Mouse (Mus musculus) c-Kit-negative CD71-positive TER-119-positive erythroid progenitor cells, embryonic 14.5 days (primary cell): ENCODE data around the gene Cav2.

Source experiments
- DNase-seq: peaks from one replicate; pipeline ENCODE4 v3.0.0-alpha.2; 2013; ENCODE audit warnings: low read depth, low spot score

Cav2 gene

DNA sequence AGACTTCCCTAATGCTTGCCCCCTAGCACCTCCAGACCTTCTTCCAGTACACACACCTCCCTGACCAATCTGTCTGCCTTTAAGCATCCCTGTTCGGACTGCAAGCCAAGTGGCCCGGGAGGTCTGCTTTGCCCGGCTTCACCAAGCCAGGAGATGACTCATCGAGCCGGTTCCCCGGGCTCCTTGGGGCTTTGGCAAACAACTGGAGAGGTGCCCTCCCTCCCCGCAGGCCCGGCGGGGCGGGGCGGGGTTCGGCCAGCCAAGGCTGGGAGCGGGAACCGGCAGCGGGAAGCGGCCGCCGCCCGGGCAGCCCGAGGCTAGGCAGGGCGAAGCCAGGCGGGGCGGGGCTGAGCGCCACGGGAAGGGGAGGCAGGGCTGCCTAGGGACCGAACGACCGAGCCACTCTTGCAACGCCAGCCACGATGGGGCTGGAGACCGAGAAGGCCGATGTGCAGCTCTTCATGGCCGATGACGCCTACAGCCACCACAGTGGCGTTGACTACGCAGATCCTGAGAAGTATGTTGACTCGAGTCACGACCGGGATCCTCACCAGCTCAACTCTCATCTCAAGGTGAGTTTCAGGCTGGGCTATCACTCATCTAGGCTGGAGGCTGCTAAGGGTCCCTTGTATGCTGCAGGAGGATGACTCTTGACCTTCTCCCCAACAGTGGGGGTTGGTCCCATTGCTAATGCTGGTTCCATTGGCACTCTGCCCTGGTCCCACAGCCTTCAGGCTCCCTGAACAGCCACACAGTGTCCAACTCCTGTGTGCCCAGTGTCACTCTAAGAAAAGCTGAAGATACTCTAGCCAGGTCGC, at the start of gene Cav2:
TSS of gene Cav2 (plus strand) at position 247 of the 818 bp plus-strand sequence.
- no peak for DNase-seq

DNA sequence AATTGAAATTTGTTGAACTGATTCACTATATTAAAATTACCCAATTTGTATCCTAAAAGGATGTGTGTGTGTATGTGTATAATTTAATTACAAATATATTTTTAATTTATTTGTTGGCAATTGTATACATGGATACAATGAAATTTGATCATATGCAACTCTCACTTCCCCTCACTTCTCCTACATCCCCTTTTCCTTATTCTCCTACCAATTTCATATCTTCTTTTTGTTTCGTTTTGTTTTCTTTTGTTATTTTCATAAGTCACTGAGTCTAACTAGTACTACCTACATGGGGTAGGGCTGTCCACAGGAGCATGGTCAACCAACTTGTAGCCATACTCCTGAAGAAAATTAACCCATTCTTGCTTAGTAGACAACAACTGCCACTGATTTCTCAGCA, 41.3 kb upstream of the Cav2 start:
- no peak for DNase-seq

DNA sequence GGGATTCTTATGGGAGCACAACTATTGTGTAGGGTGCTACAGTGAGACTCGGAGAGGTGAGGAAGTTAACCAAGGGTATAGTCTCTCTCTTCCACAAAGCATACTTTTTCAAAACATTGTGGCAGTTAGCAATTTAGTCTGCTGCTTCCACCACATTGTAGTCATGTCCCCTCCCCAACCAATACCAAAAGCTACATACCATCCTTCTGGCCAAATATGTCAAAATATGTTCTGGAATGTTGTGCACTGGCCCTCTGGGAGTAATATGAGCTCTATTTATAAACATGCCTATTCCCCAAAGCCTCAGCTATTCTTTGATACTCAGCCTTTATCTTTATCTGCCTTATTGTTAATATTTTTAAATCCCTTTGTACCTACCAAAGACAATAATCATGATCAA, 40.0 kb upstream of the Cav2 start:
- DNase-seq = no peak

DNA sequence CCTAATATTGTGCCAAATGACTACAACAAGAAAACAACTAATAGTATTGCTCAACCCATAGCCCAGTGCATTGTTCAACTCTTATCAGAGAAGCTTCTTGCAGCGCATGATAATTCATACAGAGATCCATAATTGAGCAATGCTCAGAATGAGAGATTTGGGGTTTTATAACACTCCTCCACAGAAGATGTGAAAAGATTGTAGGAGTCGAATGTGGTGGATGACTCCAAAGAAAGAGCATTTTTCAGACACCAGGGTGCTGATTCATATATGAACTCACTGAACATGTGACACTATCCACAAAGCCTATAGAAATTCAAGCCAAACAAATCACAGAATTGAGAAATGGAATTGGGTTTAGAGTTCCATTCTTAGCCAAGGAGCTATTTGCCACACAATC, 34.0 kb upstream of the Cav2 start:
- DNase-seq = no peak

DNA sequence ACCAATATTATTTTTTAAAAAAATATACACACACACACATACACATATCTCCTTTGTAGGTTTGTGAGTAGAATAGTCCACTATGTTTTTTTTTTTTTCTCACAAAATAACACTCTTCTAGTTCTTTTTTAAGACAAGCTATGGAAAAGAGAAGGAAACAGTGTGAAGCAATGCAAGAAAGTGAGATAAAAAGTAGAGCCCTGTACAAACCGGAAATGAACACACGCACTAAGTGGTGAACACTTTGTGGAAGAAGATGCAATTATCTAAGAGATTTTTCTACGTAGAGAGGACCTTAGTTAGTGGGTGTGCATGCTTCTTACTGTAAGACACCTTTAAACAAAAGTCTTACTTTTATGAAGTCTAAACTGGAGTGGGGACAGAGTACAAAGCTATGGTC, 33.3 kb upstream of the Cav2 start:
- no peak for DNase-seq

DNA sequence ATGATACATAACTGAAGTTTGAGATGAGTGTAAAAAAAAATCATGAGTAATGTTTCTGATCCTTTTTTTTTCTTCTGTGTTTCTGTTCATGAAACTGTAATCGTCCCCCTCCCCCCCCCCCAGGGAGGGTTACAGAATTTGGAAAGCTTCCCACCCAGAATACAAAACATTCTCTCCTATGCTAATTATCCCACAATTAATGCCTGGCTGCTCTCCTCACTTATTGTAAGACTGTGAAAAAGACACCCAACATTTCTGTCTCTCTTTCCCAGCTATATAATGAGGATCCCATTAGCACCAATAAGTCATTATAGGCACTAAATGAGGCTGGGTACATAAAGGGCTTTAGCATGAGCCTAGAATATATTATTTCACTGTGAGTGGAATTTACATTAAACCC, 32.7 kb upstream of the Cav2 start:
- no peak for DNase-seq

DNA sequence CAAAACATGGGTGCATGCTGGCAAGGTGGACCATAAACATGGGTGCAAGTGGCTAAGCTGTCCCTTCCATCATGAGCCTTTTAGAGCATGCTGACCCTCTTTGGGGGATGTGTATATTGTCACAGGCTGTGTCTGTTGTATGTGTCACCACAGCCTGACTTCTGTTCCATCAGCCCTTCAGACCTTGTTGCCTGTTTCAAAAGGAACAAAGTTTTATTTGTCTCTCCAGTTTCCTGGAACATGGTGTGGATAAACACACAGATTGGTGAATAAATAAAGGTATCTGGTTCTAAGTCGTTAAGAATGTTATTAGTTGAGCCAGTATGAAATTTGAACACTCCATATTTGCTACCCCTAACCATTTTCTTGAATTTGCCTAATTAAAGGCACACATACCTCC, 29.0 kb upstream of the Cav2 start:
- DNase-seq = no peak

DNA sequence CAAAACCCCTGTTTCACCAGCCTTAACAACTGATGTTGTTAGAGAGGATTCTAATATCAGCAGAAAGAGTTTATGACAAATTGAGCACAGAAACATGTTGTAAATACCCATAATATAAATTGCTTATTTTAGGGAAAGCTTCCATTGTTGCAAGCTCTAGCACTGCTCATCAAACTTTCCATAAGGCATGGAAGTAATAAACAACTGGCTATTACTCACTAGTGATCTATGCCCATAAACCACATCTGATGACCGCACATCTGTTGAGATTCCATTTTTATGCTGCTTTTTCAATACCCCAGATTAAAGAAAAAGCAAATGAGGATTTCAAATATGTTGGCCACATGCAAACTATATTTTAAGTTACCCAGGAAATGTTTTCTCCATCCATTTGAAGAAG, 22.8 kb upstream of the Cav2 start:
- DNase-seq = no peak

DNA sequence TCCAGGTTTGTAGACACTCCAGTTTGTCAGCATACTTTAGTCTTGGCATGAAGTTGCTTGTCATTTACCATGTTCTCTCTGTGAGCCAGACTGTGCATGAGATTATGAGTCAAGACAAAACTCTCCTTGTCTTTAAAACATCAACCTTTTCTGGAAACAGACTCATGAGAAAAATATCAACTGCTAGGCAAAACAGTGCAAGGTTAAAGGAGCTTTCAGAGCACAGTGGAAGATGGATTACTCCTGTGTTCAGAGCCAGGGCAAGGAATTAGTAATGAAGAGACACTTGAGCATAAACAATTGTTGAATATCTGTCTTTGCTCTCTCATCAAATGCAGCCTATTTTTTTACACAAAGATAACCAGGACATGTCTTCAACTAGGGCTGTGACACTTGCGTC, 22.1 kb upstream of the Cav2 start:
- no peak for DNase-seq

DNA sequence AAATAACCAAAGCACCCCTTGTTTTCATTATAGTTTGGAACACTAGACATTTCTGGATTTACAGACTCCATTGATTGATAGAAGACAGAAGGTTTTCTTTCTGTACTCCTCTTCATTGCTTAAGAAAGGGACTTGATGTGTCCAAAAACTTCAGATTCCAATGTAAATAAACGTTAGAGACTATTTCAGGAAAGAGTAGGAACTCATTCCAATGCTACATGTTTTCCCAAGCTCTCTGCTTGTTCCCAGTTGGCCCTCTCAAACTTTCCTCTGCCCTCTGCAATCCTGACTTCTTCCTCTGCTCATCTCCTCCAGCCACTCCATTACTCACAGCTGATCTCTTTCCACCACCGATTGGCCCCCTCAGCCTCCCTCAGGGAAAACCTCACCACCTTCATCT, 18.2 kb upstream of the Cav2 start:
- no peak for DNase-seq

DNA sequence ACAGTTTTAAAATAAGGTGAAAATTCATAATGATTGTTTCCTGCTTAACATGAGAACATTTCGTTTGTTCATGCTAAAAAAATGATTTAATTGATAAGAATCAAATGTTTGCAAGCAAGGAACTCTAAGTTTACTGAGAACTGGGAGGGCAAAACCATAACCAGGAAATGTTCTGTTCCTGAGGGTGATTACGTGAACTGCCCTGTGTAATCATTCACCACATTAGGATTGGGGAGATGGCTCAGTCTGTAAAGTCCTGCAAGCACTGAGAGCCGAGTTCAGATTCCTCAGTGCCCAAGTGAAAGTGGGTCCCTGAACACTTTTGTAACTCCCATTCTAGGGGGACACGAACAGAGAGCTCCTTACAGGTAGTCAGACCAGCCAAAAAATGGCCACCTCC, 15.9 kb upstream of the Cav2 start:
- no peak for DNase-seq

DNA sequence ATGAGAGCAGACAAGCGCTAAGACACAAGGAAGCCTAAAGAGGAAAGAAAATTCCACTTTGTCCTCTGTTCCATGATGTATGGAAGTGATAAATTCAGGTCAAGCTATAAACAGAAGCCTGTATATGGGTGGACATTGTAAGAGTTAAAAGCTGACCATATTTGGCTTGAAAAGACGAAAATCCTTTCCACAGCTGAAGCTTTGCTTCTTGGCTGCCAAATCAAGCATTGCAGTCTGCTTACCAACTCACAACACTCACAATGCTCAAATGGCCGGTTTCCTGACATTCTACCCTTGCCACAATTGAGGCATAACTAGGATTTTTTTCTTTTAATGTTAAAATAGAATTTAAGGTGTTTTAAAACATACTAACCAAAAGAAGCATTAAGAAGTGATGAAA, 14.5 kb upstream of the Cav2 start:
- DNase-seq = no peak

DNA sequence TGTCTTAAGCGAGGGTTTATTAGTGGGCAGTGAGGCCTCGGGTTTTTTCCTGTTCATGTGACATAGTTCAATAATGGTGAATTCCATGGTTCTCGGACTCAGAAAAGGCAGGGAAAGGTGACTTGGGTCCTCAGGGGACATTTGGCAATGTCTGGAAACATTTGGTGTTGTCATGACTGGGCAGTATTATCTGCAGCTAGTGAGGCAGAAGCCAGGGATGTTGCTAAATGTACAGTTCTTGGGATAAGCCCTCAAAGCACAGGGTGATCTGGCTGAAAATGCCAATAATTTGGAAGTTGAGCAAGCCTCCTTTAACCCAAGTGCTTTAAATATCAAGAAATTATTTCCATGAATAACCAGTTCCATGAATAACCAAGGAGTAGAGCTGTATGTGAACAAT, 2.6 kb upstream of the Cav2 start:
- no peak for DNase-seq

DNA sequence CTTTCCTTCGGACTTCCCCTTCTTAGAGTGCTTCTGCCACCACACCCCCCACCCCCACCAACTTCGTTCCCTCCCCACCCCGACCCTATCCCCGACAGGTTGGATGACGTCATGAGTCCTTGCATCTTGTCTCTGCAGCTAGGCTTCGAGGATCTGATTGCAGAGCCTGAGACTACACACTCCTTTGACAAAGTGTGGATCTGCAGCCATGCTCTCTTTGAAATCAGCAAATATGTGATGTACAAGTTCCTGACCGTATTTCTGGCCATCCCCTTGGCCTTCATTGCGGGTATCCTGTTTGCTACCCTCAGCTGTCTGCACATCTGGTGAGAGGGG, 740 bp downstream of the Cav2 start:
- DNase-seq = no peak

DNA sequence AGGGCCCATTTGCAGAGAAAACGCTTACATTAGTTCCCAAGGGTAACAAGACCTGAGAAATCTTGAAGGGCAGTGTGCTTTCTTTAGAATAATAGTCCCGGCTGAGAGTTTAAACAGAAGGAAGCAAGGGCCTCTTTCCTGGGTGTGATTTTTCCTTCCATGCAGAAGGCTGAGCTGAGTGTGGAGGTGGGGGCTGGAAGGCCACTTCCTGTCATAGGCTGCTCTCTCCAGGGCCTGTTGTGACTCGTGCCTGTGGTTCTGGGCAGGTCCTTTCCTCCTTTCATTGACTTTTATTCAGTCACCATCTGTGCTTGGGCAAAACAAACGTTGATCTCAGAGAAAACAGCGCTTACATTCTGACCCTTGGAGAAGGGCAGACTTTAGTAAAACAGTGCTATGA, 1.2 kb downstream of the Cav2 start:
- DNase-seq = no peak

DNA sequence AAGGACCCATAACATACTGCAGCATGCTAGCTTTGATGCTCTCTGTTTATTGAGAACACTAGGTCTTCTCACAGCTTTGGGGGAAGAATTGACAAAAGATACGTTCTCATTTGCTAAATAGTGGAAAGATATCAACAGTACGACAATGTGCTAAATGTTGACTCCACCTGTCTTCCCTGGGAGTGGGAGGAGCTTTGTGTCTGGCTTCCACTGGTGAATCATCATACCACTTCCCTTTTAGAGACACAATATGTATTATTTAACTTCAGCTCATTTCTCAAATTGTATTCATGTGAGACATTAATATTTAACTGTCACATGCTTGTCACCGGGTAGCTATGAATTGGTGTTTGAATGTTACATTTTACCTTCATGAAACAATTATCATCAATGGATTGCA, 2.8 kb downstream of the Cav2 start:
- no peak for DNase-seq

DNA sequence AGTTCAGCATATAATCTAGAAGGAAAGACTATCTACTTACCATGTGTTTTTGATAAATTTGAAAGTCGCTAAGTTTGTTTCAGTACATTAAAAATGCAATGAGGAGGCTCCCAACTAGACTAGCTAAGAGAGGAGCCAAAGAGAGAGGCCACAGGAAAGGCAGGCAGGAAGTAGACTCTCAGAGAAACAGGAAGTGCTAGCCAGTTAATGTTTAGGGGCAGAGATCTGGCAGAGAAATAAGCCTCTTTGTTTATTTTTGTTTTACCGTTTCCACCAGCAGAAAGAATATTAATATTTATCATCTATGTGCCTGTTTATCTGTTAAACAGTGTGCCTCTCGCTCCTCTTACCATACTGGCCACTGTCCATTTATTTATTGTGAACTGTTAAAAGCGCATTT, 5.4 kb downstream of the Cav2 start:
- no peak for DNase-seq

DNA sequence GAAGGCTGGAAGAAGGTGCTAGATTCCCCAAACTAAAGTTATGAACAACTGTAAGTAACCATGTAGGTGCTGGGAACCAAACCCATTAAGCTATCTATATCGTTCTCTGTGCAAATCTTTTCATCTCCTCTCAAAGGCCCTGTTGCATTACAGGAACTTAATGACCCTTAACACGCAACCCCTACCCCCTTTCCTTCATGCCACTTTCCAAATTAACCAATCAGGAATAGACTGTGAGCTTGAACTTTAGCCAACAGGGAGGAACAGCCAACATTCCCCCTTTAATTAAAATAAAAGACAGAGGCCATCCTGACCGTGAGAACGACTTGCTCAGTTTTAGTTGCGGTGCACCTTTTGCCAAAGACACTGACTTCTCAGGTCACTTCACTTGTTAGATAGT, 14.1 kb downstream of the Cav2 start:
- no peak for DNase-seq

DNA sequence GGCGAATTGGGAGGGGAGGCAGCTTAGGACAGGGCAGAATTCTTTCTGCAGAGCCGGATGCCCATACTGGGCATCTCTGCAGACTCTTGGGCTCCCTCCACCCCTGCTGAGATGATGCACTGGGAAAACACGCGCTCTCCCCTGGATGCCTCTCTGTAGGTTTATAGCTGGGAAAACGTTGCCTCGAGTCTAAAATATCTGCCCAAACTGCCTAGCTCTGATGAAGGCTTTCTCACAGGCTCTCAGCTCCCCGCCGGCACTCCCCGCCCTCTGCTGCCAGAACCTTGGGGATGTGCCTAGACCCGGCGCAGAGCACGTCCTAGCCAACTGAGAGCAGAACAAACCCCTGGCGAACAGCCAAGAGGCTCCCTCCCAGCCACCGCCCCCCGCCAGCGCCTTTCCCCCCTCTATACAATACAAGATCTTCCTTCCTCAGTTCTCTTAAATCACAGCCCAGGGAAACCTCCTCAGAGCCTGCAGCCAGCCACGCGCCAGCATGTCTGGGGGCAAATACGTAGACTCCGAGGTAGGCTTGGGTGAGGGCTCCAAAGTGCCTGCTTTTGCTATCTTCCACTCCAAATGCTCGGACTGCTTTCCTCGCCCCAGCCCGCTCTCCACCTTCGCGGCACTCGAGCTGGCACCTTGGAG, 25.1 kb downstream of the Cav2 start, which contains the start of gene Cav1:
TSS of gene Cav1 (plus strand) at position 382 of the 648 bp plus-strand sequence.
- DNase-seq = no peak

DNA sequence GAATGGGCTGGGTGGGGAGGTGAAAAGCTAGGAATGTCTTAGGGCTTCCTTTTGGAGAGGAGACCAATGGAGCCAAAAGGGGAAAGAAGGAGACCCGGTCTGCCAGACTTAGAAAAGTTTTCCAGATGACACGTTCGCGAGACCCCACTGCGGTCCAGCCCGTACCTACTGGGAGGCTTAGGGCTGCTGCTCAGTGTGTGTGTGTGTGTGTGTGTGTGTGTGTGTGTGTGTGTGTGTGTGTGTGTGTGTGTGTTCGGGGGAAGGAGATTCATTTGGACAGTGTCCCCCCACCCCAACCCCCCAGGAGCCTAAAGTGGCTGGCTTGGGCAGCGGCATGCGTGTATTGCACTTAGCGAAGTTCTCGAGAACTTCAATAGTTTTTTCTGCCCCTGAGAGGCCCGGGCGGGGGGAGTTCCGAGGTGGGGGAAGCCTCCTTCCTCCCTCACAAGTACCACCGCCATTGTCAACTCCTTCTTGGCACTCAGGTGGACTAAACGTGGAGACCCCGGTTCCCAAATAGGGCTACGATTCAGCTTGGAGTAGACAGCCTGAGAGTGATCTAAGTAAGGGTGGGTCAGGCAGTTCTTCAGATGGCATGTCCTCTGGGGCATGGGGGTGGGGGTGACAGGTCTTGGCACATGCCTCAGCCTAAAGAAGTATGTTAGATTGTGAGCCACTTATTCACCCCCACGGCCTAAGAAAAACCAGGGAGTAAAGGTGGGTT, 25.8 kb downstream of the Cav2 start:
- DNase-seq = no peak

DNA sequence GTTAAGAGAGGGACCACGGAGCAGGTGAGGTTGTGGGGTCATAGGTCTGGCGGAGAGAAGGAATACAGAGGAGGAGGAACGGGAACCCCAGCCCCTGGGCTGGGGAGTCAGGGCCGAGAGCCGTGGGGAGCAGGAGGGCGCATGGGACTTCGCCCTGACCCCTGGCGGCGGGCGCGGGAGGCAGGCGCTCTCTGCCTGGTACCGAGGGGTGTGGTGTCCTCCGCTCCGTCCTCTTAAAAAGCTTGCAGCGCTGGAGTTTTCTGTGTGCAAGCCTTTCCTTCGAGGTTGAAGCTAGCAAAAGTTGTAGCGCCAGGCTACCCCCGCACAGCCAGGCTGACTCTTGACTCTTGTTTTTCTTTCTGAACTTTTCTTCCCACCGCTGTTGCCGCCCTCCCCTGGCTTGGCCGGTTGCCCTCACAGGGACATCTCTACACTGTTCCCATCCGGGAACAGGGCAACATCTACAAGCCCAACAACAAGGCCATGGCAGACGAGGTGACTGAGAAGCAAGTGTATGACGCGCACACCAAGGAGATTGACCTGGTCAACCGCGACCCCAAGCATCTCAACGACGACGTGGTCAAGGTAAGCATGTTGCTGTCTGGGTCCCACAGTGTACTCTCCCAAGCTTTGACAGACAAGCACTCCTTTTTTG, 26.6 kb downstream of the Cav2 start:
- DNase-seq = no peak

DNA sequence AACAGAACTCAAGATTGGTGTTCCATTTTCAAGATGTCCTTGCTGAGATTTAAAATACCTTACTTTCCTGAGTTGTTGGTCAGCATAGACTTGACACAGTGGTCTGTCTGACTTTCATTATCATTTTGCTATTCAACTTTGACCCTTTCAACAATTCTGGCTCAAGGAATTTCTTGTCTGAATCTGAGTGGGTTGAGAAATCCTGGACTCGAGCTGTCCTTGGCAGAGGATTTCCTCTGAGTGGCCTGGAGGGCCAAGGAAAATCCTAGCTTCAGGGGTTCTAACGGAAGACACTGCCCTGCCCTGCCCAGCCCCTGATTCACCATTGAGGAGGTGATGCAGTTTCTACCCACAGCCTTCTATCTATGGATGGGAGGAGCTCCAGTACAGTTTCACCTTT, 27.7 kb downstream of the Cav2 start:
- no peak for DNase-seq
